Mouse (Mus musculus) C2C12 (cell line): ENCODE results near the gene Fam228b. TPM values are rescaled to one million over a fixed set of nuclear protein-coding genes. Genes with fewer than 3 reads are reported as not detected.

Source experiments
- H3K27me3 ChIP-seq: one replicate; pipeline ENCODE4 v1.6.1; 2011; ENCODE audit not compliant: control insufficient read depth, insufficient read depth, insufficient read length
- H3K36me3 ChIP-seq: one replicate; pipeline ENCODE4 v1.6.1; 2011; ENCODE audit not compliant: control insufficient read depth, insufficient read depth
- H3K4me3 ChIP-seq: one replicate; pipeline ENCODE4 v1.5.1; 2011; ENCODE audit warnings: mild to moderate bottlenecking, control low read depth; ENCODE audit not compliant: poor library complexity, insufficient read depth, severe bottlenecking
- H3K79me2 ChIP-seq: one replicate; pipeline ENCODE4 v1.6.1; 2011; ENCODE audit not compliant: control insufficient read depth, insufficient read depth
- H3K79me3 ChIP-seq: one replicate; pipeline ENCODE4 v1.6.1; 2011; ENCODE audit warnings: low read depth, control low read depth
- H3ac ChIP-seq: one replicate; pipeline ENCODE3; 2011; ENCODE audit warnings: low read depth; ENCODE audit not compliant: control insufficient read depth, insufficient read length
- CEBPB ChIP-seq: IDR thresholded peaks from one replicate; pipeline ENCODE4 v1.6.1; 2011; ENCODE audit warnings: low read depth, mild to moderate bottlenecking, control low read depth, moderate library complexity
- CTCF ChIP-seq: IDR thresholded peaks from one replicate; pipeline ENCODE4 v1.5.1; 2011; ENCODE audit not compliant: control insufficient read depth, insufficient read depth, insufficient read length
- FOSL1 ChIP-seq: IDR thresholded peaks from one replicate; pipeline ENCODE4 v1.8.0; 2011; ENCODE audit warnings: mild to moderate bottlenecking, low read length; ENCODE audit not compliant: poor library complexity, insufficient read depth, severe bottlenecking
- MAX ChIP-seq: IDR thresholded peaks from one replicate; pipeline ENCODE4 v1.6.1; 2011; ENCODE audit warnings: mild to moderate bottlenecking, control low read depth
- MYOD1 ChIP-seq: IDR thresholded peaks from one replicate; pipeline ENCODE4 v1.6.1; 2011; ENCODE audit warnings: low read depth; ENCODE audit not compliant: control insufficient read depth, insufficient read length
- MYOG ChIP-seq: IDR thresholded peaks from one replicate; pipeline ENCODE4 v1.6.1; 2011; ENCODE audit not compliant: control insufficient read depth, insufficient read length; ENCODE audit errors: extremely low read depth
- USF1 ChIP-seq: IDR thresholded peaks from one replicate; pipeline ENCODE4 v1.6.1; 2011; ENCODE audit warnings: low read depth, mild to moderate bottlenecking, control low read depth, moderate library complexity
- polyA plus RNA-seq: library from polyadenylated mRNA; unstranded; fragments of >200 nt; fragmentation: generic; extraction: Trizol; gene quantifications from one replicate; pipeline ENCODE4 v1.2.1, GENCODE M21; 2012; ENCODE audit warnings: missing spikeins

Fam228b gene
- polyA plus RNA-seq, 1 experiment, result 0.01 TPM

DNA sequence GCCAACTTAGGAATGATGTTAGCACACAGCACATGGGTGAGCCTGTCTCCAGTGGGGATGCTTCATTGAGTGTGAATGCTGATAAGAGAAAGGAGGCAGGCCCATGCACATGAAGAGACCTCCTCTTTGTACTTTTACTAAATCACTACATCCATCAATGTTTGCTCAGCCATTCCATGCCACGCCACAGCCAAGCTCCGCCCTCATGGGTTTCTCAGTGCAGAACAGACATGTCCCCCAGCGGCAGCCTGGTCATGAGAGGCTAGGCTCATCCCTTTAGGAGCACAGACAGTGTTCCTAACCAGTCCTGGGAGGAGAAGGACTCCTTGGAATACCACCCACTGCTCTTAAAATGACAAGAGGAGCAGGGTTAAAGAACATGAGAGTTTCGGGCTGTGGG, 37.4 kb downstream of the Fam228b start:
- Histone ChIP-seq H3K79me3 (no peaks in the 10 kb centered on the region), H3K4me3 (no peak overlapping the region), H3K36me3 (no peaks in the 10 kb centered on the region), H3ac (no peak overlapping the region), H3K79me2 (no peaks in the 10 kb centered on the region), H3K27me3 (peaks cover 6% of the 10 kb centered on the region)
- no peak for TF ChIP-seq FOSL1
- TF ChIP-seq MYOD1, result no peak
- TF ChIP-seq CTCF, result no peak
- TF ChIP-seq USF1, result no peak
- TF ChIP-seq MYOG, result no peak
- TF ChIP-seq CEBPB, result no peak
- TF ChIP-seq MAX, result no peak

DNA sequence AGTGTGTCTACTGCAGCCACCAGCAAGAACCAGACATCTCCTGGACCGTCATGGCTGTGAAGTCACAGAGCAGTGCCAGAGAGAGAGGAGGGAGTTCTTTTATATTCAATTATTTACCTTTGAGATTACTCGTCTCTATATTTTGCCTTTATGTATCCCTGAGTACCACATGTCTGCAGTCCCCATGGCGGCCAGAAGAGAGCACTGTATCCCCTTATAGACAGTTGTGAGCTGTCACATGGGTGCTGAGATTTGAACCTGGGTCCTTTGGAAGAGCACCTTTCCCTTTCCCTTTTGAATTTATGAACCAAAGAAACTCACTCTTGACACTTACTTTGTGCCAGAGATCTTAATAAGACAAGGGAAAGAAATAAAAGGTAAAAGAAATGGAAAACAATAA, 39.9 kb downstream of the Fam228b start:
- Histone ChIP-seq H3K36me3 (no peaks in the 10 kb centered on the region), H3K79me3 (no peaks in the 10 kb centered on the region), H3K79me2 (no peaks in the 10 kb centered on the region), H3K27me3 (peaks cover 3% of the 10 kb centered on the region), H3ac (no peak overlapping the region), H3K4me3 (no peak overlapping the region)
- no peak for TF ChIP-seq FOSL1
- TF ChIP-seq CEBPB, result no peak
- no peak for TF ChIP-seq CTCF
- TF ChIP-seq USF1, result no peak
- TF ChIP-seq MYOG, result no peak
- TF ChIP-seq MYOD1, result no peak
- no peak for TF ChIP-seq MAX

DNA sequence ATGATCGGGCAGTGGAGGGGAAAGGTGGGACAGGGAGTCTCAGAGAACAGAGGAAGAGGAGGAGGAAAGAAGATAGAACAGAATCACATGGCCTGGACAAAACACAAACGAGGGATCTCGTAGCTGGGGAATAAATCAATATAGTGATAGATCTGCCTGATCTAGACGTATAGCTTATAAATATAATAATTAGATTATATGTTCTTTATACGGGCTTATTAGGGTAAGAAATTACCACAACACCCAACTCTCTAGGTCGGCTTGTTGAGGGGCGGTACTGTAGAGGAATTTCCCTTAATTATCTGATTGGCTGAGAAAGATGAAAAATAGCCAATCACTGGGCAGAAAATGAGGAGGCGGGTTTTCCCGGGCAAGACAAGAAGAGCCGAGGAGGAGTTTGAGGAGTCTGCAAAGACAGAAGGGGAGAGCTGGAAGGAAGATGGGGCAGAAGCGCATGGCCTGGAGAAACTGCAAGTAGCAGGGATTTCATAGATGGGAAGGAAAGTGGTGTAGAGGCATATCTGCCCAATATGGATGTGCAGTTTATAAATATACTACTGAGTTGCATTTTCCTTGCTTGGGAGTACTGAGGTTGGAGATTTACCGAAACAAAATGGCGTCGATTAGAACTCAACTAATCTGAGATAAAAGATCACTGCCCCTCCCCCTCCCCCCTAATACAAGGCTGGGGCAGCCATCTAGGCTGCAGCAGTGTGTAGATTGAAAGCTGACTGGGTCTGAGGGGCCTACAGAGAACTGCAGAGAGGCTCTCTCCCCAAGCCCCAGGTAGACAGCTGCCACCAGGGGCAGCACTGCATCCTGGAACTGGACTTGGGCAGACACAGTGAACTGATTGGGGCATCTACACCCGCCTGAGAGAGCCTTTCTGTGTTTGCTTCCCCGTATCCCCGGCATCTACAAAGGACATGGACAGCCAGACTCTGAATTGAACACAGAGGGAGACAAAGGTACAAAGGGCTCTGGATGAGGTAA, 49.0 kb downstream of the Fam228b start:
- no peaks in the 10 kb centered on the region for H3K36me3 ChIP-seq
- no peaks in the 10 kb centered on the region for H3K79me2 ChIP-seq
- no peak overlapping the region for H3K4me3 ChIP-seq
- H3ac ChIP-seq, result no peak overlapping the region
- H3K27me3 ChIP-seq, result no peaks in the 10 kb centered on the region
- TF ChIP-seq CTCF (no peak), MYOG (no peak), USF1 (no peak), MAX (no peak), MYOD1 (no peak), FOSL1 (no peak), CEBPB (no peak)
- no peaks in the 10 kb centered on the region for H3K79me3 ChIP-seq

DNA sequence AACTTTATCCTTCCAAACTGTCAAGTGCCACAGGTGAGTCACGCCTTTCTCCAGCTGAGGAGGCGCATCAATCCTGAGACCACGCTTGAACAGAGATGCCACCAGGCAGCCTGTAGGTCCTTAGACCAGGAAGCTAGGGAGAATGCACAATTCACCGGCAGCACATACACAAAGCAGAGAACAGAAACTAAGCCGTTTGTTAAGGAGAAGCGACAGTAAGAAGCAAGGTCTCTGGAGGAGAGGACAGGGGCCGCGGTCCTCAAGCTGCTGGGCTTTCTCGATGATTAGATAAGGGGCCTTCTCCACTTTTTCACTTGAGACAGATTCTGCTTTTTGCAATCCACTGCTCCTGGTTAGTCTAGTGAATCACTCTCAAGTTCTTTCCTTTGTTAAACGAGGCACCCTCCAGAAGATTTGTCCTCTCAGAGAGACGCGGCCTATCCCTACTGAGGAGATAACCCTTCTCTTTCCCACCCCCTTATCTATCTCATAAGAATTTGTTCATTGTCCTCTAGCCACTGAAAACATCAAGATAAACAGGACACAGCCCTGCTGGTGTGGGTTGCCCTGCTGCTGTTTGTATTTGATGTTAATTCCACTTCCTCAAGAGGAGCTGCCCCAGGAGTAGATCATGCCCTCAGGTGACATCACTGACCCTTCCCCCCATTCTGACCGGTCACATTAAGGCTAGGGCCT, 49.9 kb downstream of the Fam228b start:
- Histone ChIP-seq H3K4me3 (no peak overlapping the region), H3K79me2 (no peaks in the 10 kb centered on the region), H3K79me3 (no peaks in the 10 kb centered on the region), H3K36me3 (no peaks in the 10 kb centered on the region), H3ac (no peak overlapping the region), H3K27me3 (no peaks in the 10 kb centered on the region)
- no peak for TF ChIP-seq CTCF
- TF ChIP-seq USF1, result no peak
- no peak for TF ChIP-seq MYOD1
- no peak for TF ChIP-seq CEBPB
- no peak for TF ChIP-seq MYOG
- TF ChIP-seq MAX, result no peak
- no peak for TF ChIP-seq FOSL1

DNA sequence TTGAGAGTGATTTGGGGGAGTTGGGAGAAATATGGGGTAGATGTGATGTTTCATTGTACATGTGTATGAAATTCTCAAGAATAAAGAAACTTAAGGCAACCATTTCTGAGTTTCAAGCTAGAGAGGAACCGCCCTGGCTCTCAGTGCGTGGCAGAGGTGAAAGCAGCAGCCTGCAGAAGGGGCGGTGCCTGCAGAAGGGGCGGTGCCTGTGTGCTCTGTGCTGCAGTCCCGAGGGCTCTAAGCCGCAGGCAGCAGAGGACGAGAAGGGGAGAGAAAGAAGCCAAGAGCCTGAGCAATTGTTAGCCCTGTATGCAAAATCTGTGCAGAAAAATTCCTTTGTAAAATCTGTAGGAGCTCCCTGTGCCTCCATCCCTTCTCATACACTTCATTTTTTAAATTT, 51.6 kb downstream of the Fam228b start:
- no peak for TF ChIP-seq FOSL1
- TF ChIP-seq MYOG, result no peak
- no peak for TF ChIP-seq MAX
- TF ChIP-seq CTCF, result no peak
- no peak for TF ChIP-seq CEBPB
- TF ChIP-seq USF1, result no peak
- TF ChIP-seq MYOD1, result no peak
- H3K36me3 ChIP-seq, result no peaks in the 10 kb centered on the region
- no peaks in the 10 kb centered on the region for H3K27me3 ChIP-seq
- H3K79me3 ChIP-seq, result no peaks in the 10 kb centered on the region
- no peak overlapping the region for H3K4me3 ChIP-seq
- H3ac ChIP-seq, result no peak overlapping the region
- H3K79me2 ChIP-seq, result no peaks in the 10 kb centered on the region
